Mouse (Mus musculus): ENCODE data around the gene Clca3a2.

- TF ChIP-seq CTCF (IDR thresholded peaks at IDR 0.05; ENCODE audit: low read depth) = no peak
- no peak for TF ChIP-seq EP300 (IDR thresholded peaks at IDR 0.05; ENCODE audit: low read depth)
These were observed 4.0 kb upstream of the Clca3a2 start for GRCm38 (mm10) chr3:144823331-144823730.
